In genomic region chr19:46620016-46620808, GRCm38 (mm10) we compare ENCODE assay signal across 10 mouse cellular contexts. TPM values are rescaled to one million over a fixed set of nuclear protein-coding genes. Genes with fewer than 3 reads are reported as not detected.
DNase-seq lines count a peak whose midpoint lies in the region; ATAC-seq and TF ChIP-seq lines count a peak whose summit lies in the region.
"Had no signal": no experiment of that assay in that cellular context is flagged by ENCODE, and none has a peak within 500 bp of the region (broad histone marks: within the 10 kb centered on the region; RNA-seq: fewer than 3 reads in every experiment).

No protein-coding gene starts in this region.

- no peak for ATAC-seq in embryonic facial prominence, embryonic 12.5 days (ENCODE audit: insufficient number of reproducible peaks, insufficient read depth, low FRiP score, low TSS enrichment)
- ATAC-seq in limb, embryonic 14.5 days (ENCODE audit: low FRiP score, low read depth): 0 out of 2 replicates have a peak, but pooled peaks have one; percentile 14
- ATAC-seq in intestine, embryonic 16.5 days: no peak

- no peak overlapping the region for H3K4me3 ChIP-seq in embryonic facial prominence, embryonic 12.5 days
- H3K4me3 ChIP-seq in embryonic facial prominence, embryonic 10.5 days: no peak overlapping the region
- H3K4me3 ChIP-seq in limb, embryonic 14.5 days (replicated peaks; ENCODE audit: low read length): no peak overlapping the region
- no peak overlapping the region for H3K4me3 ChIP-seq in intestine, embryonic 16.5 days (ENCODE audit: low read length)
- H3K4me3 ChIP-seq: forebrain, embryonic 12.5 days had no signal

- no peak for TF ChIP-seq POLR2A in limb, embryonic 14.5 days (IDR thresholded peaks at IDR 0.05; ENCODE audit: borderline replicate concordance, extremely low read depth, insufficient read depth, insufficient read length)

- H3K27ac ChIP-seq in embryonic facial prominence, embryonic 12.5 days: peak overlapping the region; percentile 54; the same call in 1 of the 2 replicates
- no peak overlapping the region; the same call in 1 of the 2 replicates for H3K27ac ChIP-seq in embryonic facial prominence, embryonic 10.5 days (replicated peaks)
- no peak overlapping the region for H3K27ac ChIP-seq in limb, embryonic 14.5 days (replicated peaks; ENCODE audit: low read depth, low read length)
- H3K27ac ChIP-seq in intestine, embryonic 16.5 days (ENCODE audit: low read length): no peak overlapping the region

- H3K9ac ChIP-seq in embryonic facial prominence, embryonic 12.5 days: no peak overlapping the region
- H3K9ac ChIP-seq in limb, embryonic 14.5 days (ENCODE audit: low read depth, low read length, severe bottlenecking): no peak overlapping the region
- no peak overlapping the region for H3K9ac ChIP-seq in intestine, embryonic 16.5 days (ENCODE audit: low read depth, low read length)
- H3K9ac ChIP-seq: forebrain, embryonic 12.5 days had no signal

- no peaks in the 10 kb centered on the region for H3K27me3 ChIP-seq in embryonic facial prominence, embryonic 12.5 days
- H3K27me3 ChIP-seq in embryonic facial prominence, embryonic 10.5 days (replicated peaks; ENCODE audit: low read depth, poor library complexity, severe bottlenecking): no peaks in the 10 kb centered on the region
- H3K27me3 ChIP-seq in limb, embryonic 14.5 days (ENCODE audit: control insufficient read depth, insufficient read depth, low read length): no peaks in the 10 kb centered on the region
- H3K27me3 ChIP-seq in intestine, embryonic 16.5 days (replicated peaks; ENCODE audit: control insufficient read depth, insufficient read depth, low read length): no peaks in the 10 kb centered on the region
- H3K27me3 ChIP-seq: forebrain, embryonic 12.5 days had no signal

- 66% methylated on average over 14 of the region's 14 CpGs for WGBS in embryonic facial prominence, embryonic 12.5 days
- 82% methylated on average over 14 of the region's 14 CpGs for WGBS in embryonic facial prominence, embryonic 10.5 days
- 77% methylated on average over 14 of the region's 14 CpGs for WGBS in limb, embryonic 14.5 days
- WGBS in intestine, embryonic 16.5 days: 64% methylated on average over 14 of the region's 14 CpGs

- peaks cover 9% of the 10 kb centered on the region for H3K36me3 ChIP-seq in embryonic facial prominence, embryonic 12.5 days
- H3K36me3 ChIP-seq in embryonic facial prominence, embryonic 10.5 days (replicated peaks): peaks cover 39% of the 10 kb centered on the region
- peaks cover 7% of the 10 kb centered on the region for H3K36me3 ChIP-seq in limb, embryonic 14.5 days (ENCODE audit: control insufficient read depth, insufficient read depth, low read length)
- H3K36me3 ChIP-seq in intestine, embryonic 16.5 days (ENCODE audit: control insufficient read depth, insufficient read depth, low read length): 0 out of 2 replicates have a peak, but pooled peaks cover 3% of the 10 kb centered on the region

- no peak for DNase-seq in embryonic facial prominence, embryonic 10.5 days (ENCODE audit: low spot score)
- DNase-seq in left cerebral cortex, adult 8-10 months (ENCODE audit: low spot score in 2 of 2): peak; percentile 48 to 59
- no peak for DNase-seq in left cerebral cortex, adult 11 months (ENCODE audit: low spot score)
- peak; percentile 88 for DNase-seq in brain, adult 2 months (ENCODE audit: low read depth, low spot score)
- DNase-seq in limb, embryonic 14.5 days (ENCODE audit: low spot score): no peak
- no peak for DNase-seq in kidney, postnatal 36 days

- no peaks in the 10 kb centered on the region for H3K9me3 ChIP-seq in embryonic facial prominence, embryonic 12.5 days
- no peaks in the 10 kb centered on the region for H3K9me3 ChIP-seq in embryonic facial prominence, embryonic 10.5 days
- no peaks in the 10 kb centered on the region for H3K9me3 ChIP-seq in limb, embryonic 14.5 days (ENCODE audit: control insufficient read depth, low read length)
- no peaks in the 10 kb centered on the region for H3K9me3 ChIP-seq in intestine, embryonic 16.5 days (ENCODE audit: control insufficient read depth, low read length)

- no peak overlapping the region for H3K4me2 ChIP-seq in embryonic facial prominence, embryonic 12.5 days (replicated peaks)
- no peak overlapping the region for H3K4me2 ChIP-seq in limb, embryonic 14.5 days (replicated peaks; ENCODE audit: low read depth, low read length, severe bottlenecking)
- H3K4me2 ChIP-seq in intestine, embryonic 16.5 days (ENCODE audit: low read depth, low read length): no peak overlapping the region
- H3K4me2 ChIP-seq: forebrain, embryonic 12.5 days had no signal

- H3K4me1 ChIP-seq in embryonic facial prominence, embryonic 12.5 days: peaks cover 74% of the 10 kb centered on the region
- peaks cover 85% of the 10 kb centered on the region for H3K4me1 ChIP-seq in embryonic facial prominence, embryonic 10.5 days
- peaks cover 36% of the 10 kb centered on the region for H3K4me1 ChIP-seq in limb, embryonic 14.5 days (ENCODE audit: control insufficient read depth, insufficient read depth, low read length)
- H3K4me1 ChIP-seq in intestine, embryonic 16.5 days (ENCODE audit: control insufficient read depth, insufficient read depth, low read length): peaks cover 44% of the 10 kb centered on the region

RNA-seq across cellular contexts. Expression of gene Wbp1l, which starts 21.3 kb away (rescaled TPM):
- polyA plus RNA-seq in embryonic facial prominence, embryonic 12.5 days (2016; fragmentation: Nextera tagmentation; extraction: Ambion mirVana): 52.5 and 54.1 TPM in 2 replicates
- polyA plus RNA-seq in embryonic facial prominence, embryonic 10.5 days (2016; fragmentation: Nextera tagmentation; extraction: Ambion mirVana): 50.8 and 57.3 TPM in 2 replicates
- total RNA-seq in left cerebral cortex, adult 8-10 months (2022): 10 to 100 TPM; 32.7 to 41.5 (median 38.5) TPM
- 44.0 and 54.1 TPM in 2 replicates for polyA plus RNA-seq in limb, embryonic 14.5 days (2012; rRNA removed)
- polyA plus RNA-seq in limb, embryonic 14.5 days (2014; fragmentation: Nextera tagmentation; extraction: Ambion mirVana): 42.6 and 43.8 TPM in 2 replicates
- polyA plus RNA-seq in intestine, embryonic 16.5 days (2015; fragmentation: Nextera tagmentation; extraction: Ambion mirVana): 39.3 and 40.0 TPM in 2 replicates

RNA-seq across cellular contexts. Expression of gene Sfxn2, which starts 47.0 kb away (rescaled TPM):
- 23.4 and 23.6 TPM in 2 replicates for polyA plus RNA-seq in embryonic facial prominence, embryonic 12.5 days (2016; fragmentation: Nextera tagmentation; extraction: Ambion mirVana)
- 21.0 and 22.6 TPM in 2 replicates for polyA plus RNA-seq in embryonic facial prominence, embryonic 10.5 days (2016; fragmentation: Nextera tagmentation; extraction: Ambion mirVana)
- total RNA-seq in left cerebral cortex, adult 8-10 months (2022): 1 to 10 TPM; 4.3 to 5.6 (median 4.8) TPM
- polyA plus RNA-seq in limb, embryonic 14.5 days (2012; rRNA removed): 26.4 and 26.7 TPM in 2 replicates
- 21.2 and 22.0 TPM in 2 replicates for polyA plus RNA-seq in limb, embryonic 14.5 days (2014; fragmentation: Nextera tagmentation; extraction: Ambion mirVana)
- polyA plus RNA-seq in intestine, embryonic 16.5 days (2015; fragmentation: Nextera tagmentation; extraction: Ambion mirVana): 16.7 and 18.1 TPM in 2 replicates

RNA-seq across cellular contexts. Expression of gene Arl3, which starts 47.2 kb away (rescaled TPM):
- 191 TPM in 2 replicates for polyA plus RNA-seq in embryonic facial prominence, embryonic 12.5 days (2016; fragmentation: Nextera tagmentation; extraction: Ambion mirVana)
- 196 and 200 TPM in 2 replicates for polyA plus RNA-seq in embryonic facial prominence, embryonic 10.5 days (2016; fragmentation: Nextera tagmentation; extraction: Ambion mirVana)
- total RNA-seq in left cerebral cortex, adult 8-10 months (2022): 100 to 1,000 TPM in 3 of 4 experiments, 10 to 100 TPM in 1; 94.2 to 133 (median 116) TPM
- 93.0 and 120 TPM in 2 replicates for polyA plus RNA-seq in limb, embryonic 14.5 days (2012; rRNA removed)
- 87.2 and 97.8 TPM in 2 replicates for polyA plus RNA-seq in limb, embryonic 14.5 days (2014; fragmentation: Nextera tagmentation; extraction: Ambion mirVana)
- polyA plus RNA-seq in intestine, embryonic 16.5 days (2015; fragmentation: Nextera tagmentation; extraction: Ambion mirVana): 53.9 and 64.5 TPM in 2 replicates

RNA-seq across cellular contexts. Expression of gene Cyp17a1, which starts 52.8 kb away (rescaled TPM):
- 0.26 TPM in 1 of 2 replicates, not detected in the other for polyA plus RNA-seq in embryonic facial prominence, embryonic 12.5 days (2016; fragmentation: Nextera tagmentation; extraction: Ambion mirVana)
- polyA plus RNA-seq in embryonic facial prominence, embryonic 10.5 days (2016; fragmentation: Nextera tagmentation; extraction: Ambion mirVana): not detected in 2 replicates
- total RNA-seq in left cerebral cortex, adult 8-10 months (2022): not detected
- 0.20 and 0.22 TPM in 2 replicates for polyA plus RNA-seq in limb, embryonic 14.5 days (2012; rRNA removed)
- polyA plus RNA-seq in limb, embryonic 14.5 days (2014; fragmentation: Nextera tagmentation; extraction: Ambion mirVana): 0.23 and 0.47 TPM in 2 replicates
- polyA plus RNA-seq in intestine, embryonic 16.5 days (2015; fragmentation: Nextera tagmentation; extraction: Ambion mirVana): 0.16 TPM in 1 of 2 replicates, not detected in the other
- polyA plus RNA-seq: C2C12; forebrain, embryonic 12.5 days had no signal

Comparison
In these comparisons a context has a peak if more than half of its experiments do, and no peak if none do; other contexts are left out.
1. DNase-seq: peak in left cerebral cortex, adult 8-10 months (2 of 2) and brain, adult 2 months (single experiment); none in embryonic facial prominence, embryonic 10.5 days (single experiment), left cerebral cortex, adult 11 months (single experiment), limb, embryonic 14.5 days (single experiment) and kidney, postnatal 36 days (0 of 2).